Mouse (Mus musculus) thymus, postnatal 0 days (tissue): ENCODE results near the gene Snx33. TPM values are rescaled to one million over a fixed set of nuclear protein-coding genes. Genes with fewer than 3 reads are reported as not detected.

Experiments used
- DNase-seq: peaks from one replicate; pipeline ENCODE4 v3.0.0-alpha.2; 2015; ENCODE audit warnings: low spot score
- polyA plus RNA-seq: library from polyadenylated mRNA; unstranded; fragments of >200 nt; fragmentation: Nextera tagmentation; extraction: Ambion mirVana; gene quantifications from 2 replicates; pipeline ENCODE4 v1.2.1, GENCODE M21; 2015

Snx33 gene
- polyA plus RNA-seq, 1 experiment from 2014 or later, result 5.1 TPM

GRCm38 (mm10) chr9:56891517-56892011 lies 36.6 kb downstream of the Snx33 start:
- peak; percentile 74 for DNase-seq

- DNase-seq, result no peak
Observed at GRCm38 (mm10) chr9:56890522-56891250, 37.5 kb downstream of the Snx33 start.

GRCm38 (mm10) chr9:56889817-56890216 lies 38.4 kb downstream of the Snx33 start:
- DNase-seq, result peak; percentile 86

- no peak for DNase-seq
Observed at GRCm38 (mm10) chr9:56887581-56887980, 40.6 kb downstream of the Snx33 start.

- no peak for DNase-seq
Observed at GRCm38 (mm10) chr9:56886601-56887000, 41.6 kb downstream of the Snx33 start.

- DNase-seq, result peak; percentile 41
Observed at GRCm38 (mm10) chr9:56886113-56886512, 42.1 kb downstream of the Snx33 start.

GRCm38 (mm10) chr9:56884328-56884727 lies 43.8 kb downstream of the Snx33 start:
- no peak for DNase-seq

GRCm38 (mm10) chr9:56883470-56883869 lies 44.7 kb downstream of the Snx33 start:
- no peak for DNase-seq

- DNase-seq, result no peak
Observed at GRCm38 (mm10) chr9:56882818-56883217, 45.4 kb downstream of the Snx33 start.

GRCm38 (mm10) chr9:56882283-56882682 lies 45.9 kb downstream of the Snx33 start:
- DNase-seq, result no peak

- DNase-seq, result peak; percentile 10
Observed at GRCm38 (mm10) chr9:56881539-56882082, 46.6 kb downstream of the Snx33 start.

GRCm38 (mm10) chr9:56880790-56881189 lies 47.4 kb downstream of the Snx33 start:
- DNase-seq, result no peak

GRCm38 (mm10) chr9:56877284-56877683 lies 50.9 kb downstream of the Snx33 start:
- DNase-seq, result no peak

GRCm38 (mm10) chr9:56876784-56877183 lies 51.4 kb downstream of the Snx33 start:
- DNase-seq, result no peak

GRCm38 (mm10) chr9:56873097-56873496 lies 55.1 kb downstream of the Snx33 start:
- no peak for DNase-seq

GRCm38 (mm10) chr9:56872105-56872903 lies 55.9 kb downstream of the Snx33 start:
- no peak for DNase-seq

GRCm38 (mm10) chr9:56871191-56871590 lies 57.0 kb downstream of the Snx33 start:
- DNase-seq, result peak; percentile 11

GRCm38 (mm10) chr9:56870778-56871177 lies 57.4 kb downstream of the Snx33 start:
- no peak for DNase-seq

GRCm38 (mm10) chr9:56869552-56869951 lies 58.6 kb downstream of the Snx33 start:
- DNase-seq, result no peak

- no peak for DNase-seq
Observed at GRCm38 (mm10) chr9:56868292-56868691, 59.9 kb downstream of the Snx33 start.
